9 mouse cellular contexts compared by ENCODE assay signal in genomic region chr17:26620786-26621766, GRCm38 (mm10). TPM values are rescaled to one million over a fixed set of nuclear protein-coding genes. Genes with fewer than 3 reads are reported as not detected.
DNase-seq lines count a peak whose midpoint lies in the region; ATAC-seq lines count a peak whose summit lies in the region.
"Had no signal": no experiment of that assay in that cellular context is flagged by ENCODE, and none has a peak within 500 bp of the region (broad histone marks: within the 10 kb centered on the region; RNA-seq: fewer than 3 reads in every experiment).

No protein-coding gene starts in this region.

- no peak overlapping the region for H3K4me2 ChIP-seq in kidney, embryonic 16.5 days (replicated peaks; ENCODE audit: low read depth, low read length)
- H3K4me2 ChIP-seq: embryonic facial prominence, embryonic 12.5 days had no signal

- no peaks in the 10 kb centered on the region for H3K27me3 ChIP-seq in kidney, embryonic 16.5 days (ENCODE audit: insufficient read depth, low read length)
- H3K27me3 ChIP-seq: embryonic facial prominence, embryonic 12.5 days had no signal

- WGBS in kidney, embryonic 16.5 days = 66% methylated on average over 17 of the region's 17 CpGs

- ATAC-seq in kidney, embryonic 16.5 days (ENCODE audit: low FRiP score, low TSS enrichment) = peak; percentile 88

- peak overlapping the region; percentile 9; the same call in 1 of the 2 replicates for H3K9ac ChIP-seq in kidney, embryonic 16.5 days (replicated peaks; ENCODE audit: low read length)
- H3K9ac ChIP-seq: embryonic facial prominence, embryonic 12.5 days had no signal

- H3K27ac ChIP-seq in kidney, embryonic 16.5 days (ENCODE audit: low read length) = peak overlapping the region; percentile 81
- H3K27ac ChIP-seq: embryonic facial prominence, embryonic 12.5 days had no signal

- H3K36me3 ChIP-seq in kidney, embryonic 16.5 days (ENCODE audit: insufficient read depth, low read length) = peaks cover 22% of the 10 kb centered on the region

- peaks cover 11% of the 10 kb centered on the region for H3K4me1 ChIP-seq in kidney, embryonic 16.5 days (ENCODE audit: insufficient read depth, low read length)
- H3K4me1 ChIP-seq: embryonic facial prominence, embryonic 12.5 days had no signal

- H3K9me3 ChIP-seq in kidney, embryonic 16.5 days (ENCODE audit: low read length) = no peaks in the 10 kb centered on the region
- H3K9me3 ChIP-seq: embryonic facial prominence, embryonic 12.5 days had no signal

- H3K4me3 ChIP-seq in kidney, embryonic 16.5 days (ENCODE audit: low read length) = no peak overlapping the region
- H3K4me3 ChIP-seq: embryonic facial prominence, embryonic 12.5 days had no signal

- peak; percentile 81 to 89 for DNase-seq in adrenal gland, adult (ENCODE audit: inconsistent age in 2 of 2, low spot score in 1 of 2)
- no peak for DNase-seq in adrenal gland, postnatal 4 days (ENCODE audit: low spot score in 2 of 2)
- DNase-seq in spleen, adult 12 weeks (ENCODE audit: low spot score) = peak; percentile 31
- no peak for DNase-seq in spleen, postnatal 10 days (ENCODE audit: low spot score in 2 of 2)
- DNase-seq in gastrocnemius, postnatal 25 days = peak; percentile 89
- DNase-seq in ovary, postnatal 14 days (ENCODE audit: low spot score) = peak; percentile 48
- DNase-seq in thymus, postnatal 10 days (ENCODE audit: low spot score in 2 of 2) = no peak

RNA-seq across cellular contexts. Expression of gene Atp6v0e, which starts 42.0 kb away (rescaled TPM):
- total RNA-seq in adrenal gland, postnatal 4 days (2021) = 100 to 1,000 TPM; 141 to 142 TPM
- 10 to 100 TPM; 29.7 to 43.1 TPM for total RNA-seq in gastrocnemius, postnatal 25 days (2021)
- 251 and 271 TPM in 2 replicates for polyA plus RNA-seq in kidney, embryonic 16.5 days (2015; fragmentation: Nextera tagmentation; extraction: Ambion mirVana)

RNA-seq across cellular contexts. Expression of gene Dusp1, which starts 59.1 kb away (rescaled TPM):
- 10 to 100 TPM; 43.8 to 46.4 TPM for total RNA-seq in adrenal gland, postnatal 4 days (2021)
- total RNA-seq in gastrocnemius, postnatal 25 days (2021) = 10 to 100 TPM; 49.2 to 82.2 TPM
- 26.8 and 28.3 TPM in 2 replicates for polyA plus RNA-seq in kidney, embryonic 16.5 days (2015; fragmentation: Nextera tagmentation; extraction: Ambion mirVana)

RNA-seq across cellular contexts. Expression of gene Ergic1, which starts 59.8 kb away (rescaled TPM):
- total RNA-seq in adrenal gland, postnatal 4 days (2021) = 100 to 1,000 TPM; 158 to 164 TPM
- total RNA-seq in gastrocnemius, postnatal 25 days (2021) = 10 to 100 TPM; 52.0 to 61.0 TPM
- polyA plus RNA-seq in kidney, embryonic 16.5 days (2015; fragmentation: Nextera tagmentation; extraction: Ambion mirVana) = 131 and 141 TPM in 2 replicates

Comparison
In these comparisons a context has a peak if more than half of its experiments do, and no peak if none do; other contexts are left out.
1. DNase-seq: peak in adrenal gland, adult (2 of 2), spleen, adult 12 weeks (single experiment), gastrocnemius, postnatal 25 days (single experiment) and ovary, postnatal 14 days (single experiment); none in adrenal gland, postnatal 4 days (0 of 2), spleen, postnatal 10 days (0 of 2) and thymus, postnatal 10 days (0 of 2).